Mouse (Mus musculus) cerebellum, postnatal 25 days (tissue): ENCODE measurements around the gene Grid2ip.

Experiments used
- DNase-seq, 2 experiments: peaks; one replicate each; pipeline ENCODE4 v3.0.0; 2021; ENCODE audit warnings: mixed read lengths in 2 of 2

Gene Grid2ip

GRCm38 (mm10) chr5:143421484-143421883 is 64.3 kb downstream of the Grid2ip start:
- DNase-seq: no peak

- no peak for DNase-seq
These were observed 65.9 kb downstream of the Grid2ip start for GRCm38 (mm10) chr5:143422990-143423389.

- peak; percentile 58 to 75 for DNase-seq
These were observed 66.9 kb downstream of the Grid2ip start for GRCm38 (mm10) chr5:143423899-143424519.

GRCm38 (mm10) chr5:143434421-143434820 is 77.3 kb downstream of the Grid2ip start:
- peak; percentile 47 to 75 for DNase-seq

- no peak for DNase-seq
These were observed 84.2 kb downstream of the Grid2ip start for GRCm38 (mm10) chr5:143441298-143441697.

- DNase-seq: no peak
These were observed 84.6 kb downstream of the Grid2ip start for GRCm38 (mm10) chr5:143441753-143442152.
